Mouse (Mus musculus): Measurements from ENCODE around the gene Slc6a9. TPM values are rescaled to one million over a fixed set of nuclear protein-coding genes. Genes with fewer than 3 reads are reported as not detected.

The Slc6a9 gene
- polyA plus RNA-seq, 1 experiment from 2014 or later: 31.1 TPM

DNA sequence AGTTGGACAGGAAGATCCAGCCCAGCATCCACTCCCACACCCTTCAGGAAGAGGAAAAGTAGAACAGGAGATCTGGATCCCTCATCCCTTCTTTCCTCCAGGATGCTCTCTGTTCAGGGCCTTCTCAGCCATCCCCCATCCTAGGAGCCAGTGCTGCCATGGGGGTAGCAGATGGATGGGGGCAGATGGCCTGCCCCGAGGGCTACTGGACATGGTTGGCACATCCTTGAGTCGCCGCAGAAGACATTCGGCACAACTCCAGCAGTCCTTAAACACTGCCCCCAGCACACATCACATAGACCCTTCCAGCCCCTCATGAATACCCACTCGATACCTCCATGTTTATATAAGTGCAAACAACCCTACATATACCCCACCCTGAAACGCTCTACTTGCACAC is 61.7 kb downstream of the Slc6a9 start:
- 97% methylated on average over 6 of the region's 6 CpGs for WGBS
- Histone ChIP-seq H3K9me3 (no peaks in the 10 kb centered on the region), H3K36me3 (peaks cover 73% of the 10 kb centered on the region), H3K4me1 (replicated peaks) (peaks cover 9% of the 10 kb centered on the region), H3K27me3 (no peaks in the 10 kb centered on the region), H3K4me3 (no peak overlapping the region), H3K4me2 (no peak overlapping the region), H3K27ac (replicated peaks) (no peak overlapping the region), H3K9ac (no peak overlapping the region)
- no peak for ATAC-seq (ENCODE audit: low read depth)

DNA sequence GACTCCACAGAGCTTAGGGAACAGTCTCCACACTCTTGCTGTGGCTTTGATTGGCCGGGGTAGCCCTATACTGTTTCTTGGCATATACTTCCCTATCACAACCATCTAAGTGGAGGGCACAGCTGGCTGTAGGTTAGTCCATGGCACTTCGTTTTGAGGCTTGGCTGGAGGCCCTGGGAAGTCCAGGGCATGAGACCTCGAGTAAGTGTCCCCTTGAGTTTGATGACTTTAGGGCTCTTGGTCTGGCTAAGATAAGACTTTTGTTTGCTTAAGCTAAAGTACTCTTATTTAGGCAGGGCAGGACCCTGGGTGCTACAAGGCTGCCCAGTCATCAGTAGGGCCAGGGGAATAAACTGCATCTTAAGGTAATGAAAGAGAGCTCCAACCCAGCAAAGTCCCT is 63.8 kb downstream of the Slc6a9 start:
- H3K36me3 ChIP-seq: peaks cover 94% of the 10 kb centered on the region
- H3K4me2 ChIP-seq: no peak overlapping the region
- no peaks in the 10 kb centered on the region for H3K4me1 ChIP-seq (replicated peaks)
- H3K27me3 ChIP-seq: no peaks in the 10 kb centered on the region
- 91% methylated on average over 3 of the region's 3 CpGs for WGBS
- no peak for ATAC-seq (ENCODE audit: low read depth)
- no peak overlapping the region for H3K4me3 ChIP-seq
- H3K27ac ChIP-seq (replicated peaks): no peak overlapping the region
- no peak overlapping the region for H3K9ac ChIP-seq
- H3K9me3 ChIP-seq: no peaks in the 10 kb centered on the region

DNA sequence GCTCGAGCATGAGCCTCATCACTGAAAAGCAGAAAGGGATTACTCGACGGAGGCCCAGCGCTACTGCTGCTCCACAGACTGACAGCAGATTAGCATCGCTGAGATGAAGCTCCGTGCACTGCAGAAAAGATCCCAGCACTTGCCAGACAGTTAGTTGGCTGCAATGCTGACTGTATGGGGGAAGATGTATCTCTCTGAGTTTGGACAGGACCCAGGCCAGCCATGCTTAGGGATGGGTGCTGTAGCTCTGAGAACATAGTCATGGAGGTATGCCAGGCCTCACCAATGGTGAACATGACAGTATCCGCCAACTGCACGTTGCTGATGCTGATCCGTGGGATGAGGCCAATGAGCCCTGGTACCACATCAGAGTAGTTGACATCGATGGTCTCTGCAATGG is 69.8 kb downstream of the Slc6a9 start:
- Histone ChIP-seq H3K4me2 (no peak overlapping the region), H3K36me3 (peaks cover 72% of the 10 kb centered on the region)

DNA sequence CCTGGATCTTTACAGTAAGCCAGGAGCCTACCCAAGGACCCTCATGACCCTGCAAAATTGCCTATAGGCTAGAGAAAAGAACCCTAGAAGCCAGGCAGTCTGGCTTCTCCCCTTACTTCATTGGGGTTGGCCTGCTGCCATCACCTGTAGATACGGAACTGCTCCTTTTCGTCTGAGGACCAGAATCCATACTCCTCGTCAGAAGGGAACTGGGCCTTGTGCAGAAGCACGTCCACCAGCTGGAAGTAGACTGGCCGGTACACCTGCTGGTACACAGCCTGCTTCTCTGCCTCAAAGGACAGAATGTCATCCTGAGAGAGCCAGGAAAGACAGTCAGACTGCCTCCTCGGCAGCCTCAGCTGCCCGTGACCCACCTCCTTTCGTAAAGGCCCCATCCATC is 70.5 kb downstream of the Slc6a9 start:
- H3K27me3 ChIP-seq: no peaks in the 10 kb centered on the region
- H3K4me2 ChIP-seq: no peak overlapping the region
- ATAC-seq (ENCODE audit: low read depth): no peak
- peaks cover 24% of the 10 kb centered on the region for H3K4me1 ChIP-seq (replicated peaks)
- 91% methylated on average over 8 of the region's 8 CpGs for WGBS
- H3K36me3 ChIP-seq: peaks cover 65% of the 10 kb centered on the region
- no peaks in the 10 kb centered on the region for H3K9me3 ChIP-seq
- no peak overlapping the region for H3K9ac ChIP-seq
- H3K4me3 ChIP-seq: no peak overlapping the region
- H3K27ac ChIP-seq (replicated peaks): no peak overlapping the region

More for the DNA sequence above, 69.8 kb downstream of the Slc6a9 start:
- Histone ChIP-seq H3K9me3 (no peaks in the 10 kb centered on the region), H3K4me1 (replicated peaks) (peaks cover 17% of the 10 kb centered on the region), H3K27me3 (no peaks in the 10 kb centered on the region), H3K9ac (no peak overlapping the region), H3K4me3 (no peak overlapping the region), H3K27ac (replicated peaks) (no peak overlapping the region)
- no peak for ATAC-seq (ENCODE audit: low read depth)
- 91% methylated on average over 10 of the region's 10 CpGs for WGBS

GRCm38 (mm10) chr4:117906196-117906595 is 71.9 kb downstream of the Slc6a9 start:
- Histone ChIP-seq H3K9me3 (no peaks in the 10 kb centered on the region), H3K27ac (replicated peaks) (no peak overlapping the region), H3K36me3 (peaks cover 62% of the 10 kb centered on the region), H3K9ac (no peak overlapping the region), H3K27me3 (no peaks in the 10 kb centered on the region), H3K4me1 (replicated peaks) (peaks cover 38% of the 10 kb centered on the region), H3K4me2 (no peak overlapping the region), H3K4me3 (no peak overlapping the region)
- no peak for ATAC-seq (ENCODE audit: low read depth)
- 91% methylated on average over 3 of the region's 3 CpGs for WGBS

- peaks cover 65% of the 10 kb centered on the region for H3K4me1 ChIP-seq (replicated peaks)
- peak overlapping the region; percentile 60 for H3K9ac ChIP-seq
- no peaks in the 10 kb centered on the region for H3K27me3 ChIP-seq
- peak overlapping the region; percentile 56 for H3K4me2 ChIP-seq
- no peaks in the 10 kb centered on the region for H3K9me3 ChIP-seq
- ATAC-seq (ENCODE audit: low read depth): peak; percentile 86
- peak overlapping the region; percentile 24 for H3K4me3 ChIP-seq
- WGBS: 50% methylated on average over 8 of the region's 8 CpGs
- peak overlapping the region; percentile 89 for H3K27ac ChIP-seq (replicated peaks)
- peaks cover 46% of the 10 kb centered on the region for H3K36me3 ChIP-seq
Measured at GRCm38 (mm10) chr4:117908834-117909453, 74.6 kb downstream of the Slc6a9 start.

- WGBS: 90% methylated on average over 13 of the region's 13 CpGs
- peak overlapping the region; percentile 100 for H3K4me2 ChIP-seq
- H3K9me3 ChIP-seq: no peaks in the 10 kb centered on the region
- H3K27ac ChIP-seq (replicated peaks): no peak overlapping the region
- H3K36me3 ChIP-seq: peaks cover 23% of the 10 kb centered on the region
- 0 out of 2 replicates have a peak overlapping the region, but pooled peaks have one; percentile 63 for H3K4me3 ChIP-seq
- peaks cover 81% of the 10 kb centered on the region for H3K4me1 ChIP-seq (replicated peaks)
- peak overlapping the region; percentile 96; the same call in 1 of the 2 replicates for H3K9ac ChIP-seq
- no peak for ATAC-seq (ENCODE audit: low read depth)
- no peaks in the 10 kb centered on the region for H3K27me3 ChIP-seq
Measured at GRCm38 (mm10) chr4:117912131-117912561, 77.8 kb downstream of the Slc6a9 start.

- H3K36me3 ChIP-seq: peaks cover 23% of the 10 kb centered on the region
- H3K9me3 ChIP-seq: no peaks in the 10 kb centered on the region
- peak overlapping the region; percentile 63 for H3K4me3 ChIP-seq
- peaks cover 77% of the 10 kb centered on the region for H3K4me1 ChIP-seq (replicated peaks)
- no peaks in the 10 kb centered on the region for H3K27me3 ChIP-seq
- 52% methylated on average over 7 of the region's 7 CpGs for WGBS
- H3K27ac ChIP-seq (replicated peaks): no peak overlapping the region
- no peak for ATAC-seq (ENCODE audit: low read depth)
- peak overlapping the region; percentile 100 for H3K4me2 ChIP-seq
- H3K9ac ChIP-seq: peak overlapping the region; percentile 96
Measured at GRCm38 (mm10) chr4:117912685-117913273, 78.5 kb downstream of the Slc6a9 start.

- Histone ChIP-seq H3K27ac (replicated peaks) (no peak overlapping the region), H3K36me3 (peaks cover 23% of the 10 kb centered on the region), H3K4me1 (replicated peaks) (peaks cover 70% of the 10 kb centered on the region), H3K4me2 (peak overlapping the region; percentile 100), H3K4me3 (peak overlapping the region; percentile 63), H3K27me3 (no peaks in the 10 kb centered on the region), H3K9me3 (no peaks in the 10 kb centered on the region), H3K9ac (peak overlapping the region; percentile 96)
- WGBS: 50% methylated on average over 3 of the region's 3 CpGs
- ATAC-seq (ENCODE audit: low read depth): no peak
Measured at GRCm38 (mm10) chr4:117913421-117913820, 79.1 kb downstream of the Slc6a9 start.

- Histone ChIP-seq H3K27me3 (no peaks in the 10 kb centered on the region), H3K9ac (peak overlapping the region; percentile 96), H3K27ac (replicated peaks) (0 out of 2 replicates have a peak overlapping the region, but pooled peaks have one; percentile 85), H3K9me3 (no peaks in the 10 kb centered on the region), H3K4me1 (replicated peaks) (peaks cover 64% of the 10 kb centered on the region), H3K4me2 (peak overlapping the region; percentile 100), H3K4me3 (peak overlapping the region; percentile 63), H3K36me3 (peaks cover 23% of the 10 kb centered on the region)
- ATAC-seq (ENCODE audit: low read depth): no peak
- WGBS: 17% methylated on average over 8 of the region's 8 CpGs
Measured at GRCm38 (mm10) chr4:117914031-117914430, 79.7 kb downstream of the Slc6a9 start.

- WGBS: under 1% methylated on average over 61 of the region's 61 CpGs
- H3K9ac ChIP-seq: peak within 1 kb of the TSS; percentile 96
- H3K4me3 ChIP-seq: peak within 1 kb of the TSS; percentile 63
- H3K9me3 ChIP-seq: no peaks in the 10 kb centered on the region
- peaks cover 56% of the 10 kb centered on the region for H3K4me1 ChIP-seq (replicated peaks)
- peak; percentile 96 for ATAC-seq (ENCODE audit: low read depth)
- peak within 1 kb of the TSS; percentile 100 for H3K4me2 ChIP-seq
- peak within 1 kb of the TSS; percentile 85 for H3K27ac ChIP-seq (replicated peaks)
- no peaks in the 10 kb centered on the region for H3K27me3 ChIP-seq
- peaks cover 23% of the 10 kb centered on the region for H3K36me3 ChIP-seq
Measured at GRCm38 (mm10) chr4:117914591-117915442, 80.5 kb downstream of the Slc6a9 start, which contains the start of gene Ipo13. Gene Ipo13 (minus strand): TSS chr4:117914999.
